Mouse (Mus musculus): ENCODE data around the gene Cldn6. TPM values are rescaled to one million over a fixed set of nuclear protein-coding genes. Genes with fewer than 3 reads are reported as not detected.

Cldn6 gene
- polyA plus RNA-seq, 1 experiment from 2014 or later, result 0.30 TPM

DNA sequence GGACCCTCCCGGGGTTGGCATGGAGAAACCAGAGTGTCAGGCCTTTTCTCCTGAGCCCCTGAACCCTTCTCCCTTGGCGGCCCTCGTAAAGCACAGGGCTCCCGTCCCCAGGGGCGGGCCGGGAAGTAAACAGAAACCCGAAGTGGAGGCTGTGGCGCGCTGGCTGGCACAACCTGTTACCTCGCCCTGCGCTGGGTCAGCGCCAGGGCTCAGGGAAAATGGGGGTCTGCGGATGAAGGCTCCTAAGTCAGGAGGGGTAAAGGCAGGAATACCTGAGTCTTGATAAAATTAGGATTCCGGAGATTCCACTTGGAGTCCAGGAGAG, 18.2 kb upstream of the Cldn6 start:
- Histone ChIP-seq H3K9me3 (replicated peaks) (no peaks in the 10 kb centered on the region), H3K27me3 (peaks cover 52% of the 10 kb centered on the region), H3K4me1 (peaks cover 3% of the 10 kb centered on the region; the same call in 1 of the 2 replicates), H3K4me2 (peak overlapping the region; percentile 7; the same call in 1 of the 2 replicates), H3K27ac (no peak overlapping the region), H3K36me3 (ENCODE audit: poor library complexity, severe bottlenecking) (no peaks in the 10 kb centered on the region), H3K9ac (no peak overlapping the region), H3K4me3 (no peak overlapping the region)
- ATAC-seq, result no peak
- 2% methylated on average over 14 of the region's 14 CpGs for WGBS

DNA sequence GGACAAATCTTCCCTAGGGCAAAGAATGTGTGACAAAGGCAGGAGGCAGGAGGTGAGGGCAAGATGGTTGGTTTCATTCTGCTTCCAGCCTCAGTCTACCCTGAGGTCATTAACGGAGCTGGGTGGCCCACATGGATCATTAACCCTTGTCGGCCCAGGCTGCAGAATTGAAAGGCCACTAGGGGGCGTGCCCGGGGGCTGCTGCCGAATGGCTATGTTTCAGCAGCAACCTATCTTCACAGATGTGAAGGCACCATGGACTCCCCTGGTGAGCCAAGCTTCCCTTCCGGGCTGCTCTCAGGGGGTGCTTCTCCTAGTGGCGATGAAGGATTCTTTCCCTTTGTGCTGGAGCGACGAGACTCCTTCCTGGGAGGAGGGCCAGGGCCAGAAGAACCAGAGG, 17.5 kb upstream of the Cldn6 start:
- no peak overlapping the region for H3K4me2 ChIP-seq
- H3K9ac ChIP-seq, result no peak overlapping the region
- peaks cover 3% of the 10 kb centered on the region; the same call in 1 of the 2 replicates for H3K4me1 ChIP-seq
- no peak overlapping the region for H3K4me3 ChIP-seq
- H3K27me3 ChIP-seq, result peaks cover 52% of the 10 kb centered on the region
- peaks cover 4% of the 10 kb centered on the region for H3K36me3 ChIP-seq (ENCODE audit: poor library complexity, severe bottlenecking)
- under 1% methylated on average over 9 of the region's 9 CpGs for whole genome bisulfite sequencing
- no peaks in the 10 kb centered on the region for H3K9me3 ChIP-seq (replicated peaks)
- ATAC-seq, result no peak
- no peak overlapping the region for H3K27ac ChIP-seq

DNA sequence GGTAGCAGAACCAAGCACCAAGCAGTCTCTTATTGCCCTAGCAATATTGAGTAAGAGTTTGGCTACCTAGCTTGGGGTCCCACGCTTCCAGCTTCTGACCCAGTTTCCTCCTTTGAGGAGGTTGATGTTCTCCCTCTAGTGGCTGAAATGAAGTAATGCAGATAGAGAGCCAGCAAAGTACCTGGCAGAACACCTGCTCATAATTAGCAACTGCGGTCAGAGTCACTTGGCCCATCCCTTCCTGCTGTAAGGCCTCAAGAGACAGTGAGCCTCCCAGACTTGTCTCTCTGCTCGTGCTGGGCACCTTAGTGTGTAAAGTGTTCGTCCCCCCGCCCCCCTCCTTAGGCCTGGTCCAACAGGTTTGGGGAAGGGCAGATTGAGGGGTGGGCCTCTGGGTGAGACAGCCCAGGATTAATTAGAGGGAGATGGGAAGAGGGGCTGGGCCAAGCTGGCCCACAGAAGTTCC, 14.5 kb upstream of the Cldn6 start:
- no peak overlapping the region for H3K4me3 ChIP-seq
- H3K36me3 ChIP-seq (ENCODE audit: poor library complexity, severe bottlenecking), result peaks cover 34% of the 10 kb centered on the region
- H3K27ac ChIP-seq, result no peak overlapping the region
- no peaks in the 10 kb centered on the region for H3K9me3 ChIP-seq (replicated peaks)
- peak; percentile 54 for ATAC-seq
- WGBS, result 10% methylated on average over 5 of the region's 5 CpGs
- H3K4me2 ChIP-seq, result no peak overlapping the region
- H3K4me1 ChIP-seq, result peaks cover 3% of the 10 kb centered on the region; the same call in 1 of the 2 replicates
- no peak overlapping the region for H3K9ac ChIP-seq
- H3K27me3 ChIP-seq, result peaks cover 41% of the 10 kb centered on the region

DNA sequence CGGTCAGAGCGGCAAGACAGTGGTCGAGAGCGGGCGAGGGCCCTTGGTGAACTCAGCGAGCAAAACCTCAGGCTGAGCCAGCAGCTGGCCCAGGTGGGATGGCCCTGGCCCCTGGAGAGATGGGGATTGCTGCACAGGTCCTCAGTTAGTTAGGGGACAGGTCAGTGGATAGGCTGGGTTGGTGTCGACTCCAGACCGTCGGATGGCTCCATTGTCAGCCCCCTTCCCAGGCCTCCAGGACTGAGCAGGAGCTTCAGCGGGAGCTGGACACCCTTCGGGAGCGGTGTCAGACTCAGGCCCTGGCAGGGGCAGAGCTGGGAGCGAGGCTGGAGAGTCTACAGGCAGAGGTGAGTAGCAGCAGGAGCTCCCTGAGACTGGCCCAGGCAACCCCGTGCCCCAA, 13.5 kb upstream of the Cldn6 start:
- no peaks in the 10 kb centered on the region for H3K4me1 ChIP-seq

DNA sequence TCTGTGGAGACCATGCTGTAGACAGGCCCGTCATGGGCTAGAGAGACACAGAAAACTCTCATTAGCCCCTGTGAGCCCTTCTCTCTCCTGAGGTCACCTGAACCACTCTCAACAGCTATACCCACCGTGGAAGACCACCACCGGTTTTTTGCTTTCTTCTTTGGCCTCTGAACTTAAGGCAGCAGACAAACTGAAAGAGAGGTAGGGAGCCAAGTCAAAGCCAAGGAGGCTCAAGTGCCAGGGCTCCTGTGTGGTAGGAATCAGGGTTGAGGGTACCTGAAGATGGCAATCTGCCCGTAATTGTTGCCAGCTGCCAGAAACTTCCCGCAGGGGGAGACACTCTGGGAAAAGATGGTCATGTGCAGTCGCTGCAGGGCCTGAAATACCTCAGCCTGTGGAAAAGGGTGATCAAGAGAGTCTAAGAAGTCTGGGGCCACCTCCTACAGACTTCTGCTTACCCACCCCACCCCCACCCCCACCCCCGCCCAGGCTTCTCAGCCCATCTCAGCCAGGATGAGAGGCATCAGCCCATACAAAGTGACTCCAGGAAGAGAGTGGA, 8.5 kb upstream of the Cldn6 start:
- Histone ChIP-seq H3K9ac (no peak overlapping the region), H3K4me2 (no peak overlapping the region), H3K27me3 (peaks cover 11% of the 10 kb centered on the region), H3K4me1 (peaks cover 23% of the 10 kb centered on the region), H3K27ac (no peak overlapping the region), H3K9me3 (replicated peaks) (no peaks in the 10 kb centered on the region), H3K36me3 (ENCODE audit: poor library complexity, severe bottlenecking) (peaks cover 44% of the 10 kb centered on the region), H3K4me3 (no peak overlapping the region)
- ATAC-seq, result no peak
- 88% methylated on average over 7 of the region's 7 CpGs for WGBS

More for the DNA sequence above, 13.5 kb upstream of the Cldn6 start:
- H3K9ac ChIP-seq, result no peak overlapping the region
- peaks cover 44% of the 10 kb centered on the region for H3K36me3 ChIP-seq (ENCODE audit: poor library complexity, severe bottlenecking)
- H3K27me3 ChIP-seq, result peaks cover 31% of the 10 kb centered on the region
- no peak overlapping the region for H3K4me3 ChIP-seq
- no peak overlapping the region for H3K27ac ChIP-seq
- ATAC-seq, result no peak; the same call in 1 of the 2 replicates
- H3K4me2 ChIP-seq, result no peak overlapping the region
- no peaks in the 10 kb centered on the region for H3K9me3 ChIP-seq (replicated peaks)
- WGBS, result 74% methylated on average over 14 of the region's 14 CpGs

DNA sequence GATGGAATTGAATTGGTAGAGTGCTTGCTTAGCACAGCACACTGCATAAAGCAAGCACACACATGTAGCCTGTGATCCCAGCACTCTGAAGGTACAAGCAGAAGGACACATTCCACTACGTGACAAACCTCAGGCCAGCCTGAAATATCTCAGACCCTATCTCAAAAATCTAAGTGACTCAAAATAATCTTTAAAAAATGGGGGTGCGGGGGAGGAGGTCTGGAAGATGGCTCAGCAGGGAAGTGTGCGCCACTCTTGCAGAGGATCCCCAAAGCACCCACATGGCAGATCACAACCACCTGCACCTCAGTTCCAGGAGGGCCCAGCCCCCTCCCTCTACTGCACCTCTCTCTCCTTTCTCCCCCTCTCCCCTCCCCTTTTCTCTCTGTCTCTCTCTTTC, 7.5 kb upstream of the Cldn6 start:
- no peaks in the 10 kb centered on the region for H3K9me3 ChIP-seq (replicated peaks)
- peaks cover 20% of the 10 kb centered on the region for H3K27me3 ChIP-seq
- H3K4me1 ChIP-seq, result peaks cover 32% of the 10 kb centered on the region
- H3K4me3 ChIP-seq, result no peak overlapping the region
- no peak overlapping the region for H3K9ac ChIP-seq
- H3K36me3 ChIP-seq (ENCODE audit: poor library complexity, severe bottlenecking), result peaks cover 40% of the 10 kb centered on the region
- no peak for ATAC-seq
- 98% methylated on average over 3 of the region's 3 CpGs for WGBS
- H3K4me2 ChIP-seq, result no peak overlapping the region
- H3K27ac ChIP-seq, result no peak overlapping the region

DNA sequence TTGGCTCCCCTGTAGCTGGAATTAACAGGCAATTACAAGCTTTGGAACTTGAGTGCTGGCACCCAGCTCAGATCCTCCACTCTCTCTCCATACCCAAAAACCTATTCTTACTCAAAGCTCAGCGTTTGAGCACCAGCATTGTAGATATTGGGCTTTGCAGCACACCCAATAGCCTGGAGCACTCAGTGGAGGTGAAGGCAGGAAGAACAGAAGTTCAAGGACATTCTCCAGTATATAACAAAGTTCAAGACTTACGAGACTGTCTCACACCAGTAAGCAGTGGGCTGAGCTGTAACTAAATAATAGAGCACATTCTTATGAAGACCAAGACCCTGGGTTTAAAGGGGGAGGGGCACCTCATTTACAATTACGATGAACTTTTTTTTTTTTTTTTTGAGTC, 6.3 kb upstream of the Cldn6 start:
- no peaks in the 10 kb centered on the region for H3K9me3 ChIP-seq (replicated peaks)
- no peak overlapping the region for H3K9ac ChIP-seq
- H3K4me2 ChIP-seq, result peak overlapping the region; percentile 67
- ATAC-seq, result no peak
- H3K27me3 ChIP-seq, result peaks cover 26% of the 10 kb centered on the region
- no peak overlapping the region for H3K27ac ChIP-seq
- peaks cover 42% of the 10 kb centered on the region for H3K4me1 ChIP-seq
- peak overlapping the region; percentile 64 for H3K4me3 ChIP-seq
- WGBS, result 64% methylated on average over 3 of the region's 3 CpGs
- peaks cover 28% of the 10 kb centered on the region for H3K36me3 ChIP-seq (ENCODE audit: poor library complexity, severe bottlenecking)

DNA sequence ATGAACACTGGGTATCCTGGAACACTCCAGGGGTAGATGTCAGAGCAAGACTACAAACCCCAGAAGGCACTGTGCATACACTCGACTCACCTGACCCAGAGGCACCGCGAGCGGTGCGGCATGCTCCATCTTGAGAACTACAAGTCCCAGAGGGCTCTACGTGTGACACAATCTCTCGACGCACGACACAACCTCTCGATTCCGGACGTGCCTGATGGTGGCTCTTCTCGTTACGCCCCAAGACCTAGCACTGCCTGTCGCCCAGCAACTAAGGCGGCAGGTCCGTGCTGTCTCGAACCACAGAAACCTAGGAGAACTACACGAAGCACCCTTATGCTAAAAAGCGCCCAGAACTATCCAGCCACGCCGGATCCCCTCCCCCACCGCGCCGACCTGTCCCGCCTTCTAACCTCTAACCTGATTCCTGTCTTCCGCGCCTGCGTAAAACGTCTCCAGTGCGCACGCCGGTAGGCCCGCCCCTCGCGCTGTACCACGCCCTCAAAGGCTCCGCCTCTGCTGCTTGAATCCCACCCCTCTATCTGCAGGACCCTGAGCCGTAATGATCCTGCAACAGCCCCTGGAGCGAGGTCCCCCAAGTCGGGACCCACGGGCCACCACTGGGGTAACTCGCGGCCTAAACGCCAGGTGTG, 5.5 kb upstream of the Cldn6 start, which contains the start of the genes Hcfc1r1 and Thoc6:
Gene Hcfc1r1 (plus strand): TSS at position 173 of the 650 bp plus-strand sequence.
Gene Thoc6 (minus strand): TSS at position 459 of the 650 bp plus-strand sequence.
- Histone ChIP-seq H3K4me1 (peaks cover 43% of the 10 kb centered on the region), H3K9me3 (replicated peaks) (no peaks in the 10 kb centered on the region), H3K9ac (peak within 1 kb of the TSS; percentile 66), H3K27me3 (peaks cover 32% of the 10 kb centered on the region), H3K4me3 (peak within 1 kb of the TSS; percentile 64), H3K27ac (0 out of 2 replicates have a peak within 1 kb of the TSS, but pooled peaks have one; percentile 38), H3K4me2 (peak within 1 kb of the TSS; percentile 67), H3K36me3 (ENCODE audit: poor library complexity, severe bottlenecking) (peaks cover 20% of the 10 kb centered on the region)
- ATAC-seq, result peak; percentile 96
- under 1% methylated on average over 45 of the region's 45 CpGs for WGBS

DNA sequence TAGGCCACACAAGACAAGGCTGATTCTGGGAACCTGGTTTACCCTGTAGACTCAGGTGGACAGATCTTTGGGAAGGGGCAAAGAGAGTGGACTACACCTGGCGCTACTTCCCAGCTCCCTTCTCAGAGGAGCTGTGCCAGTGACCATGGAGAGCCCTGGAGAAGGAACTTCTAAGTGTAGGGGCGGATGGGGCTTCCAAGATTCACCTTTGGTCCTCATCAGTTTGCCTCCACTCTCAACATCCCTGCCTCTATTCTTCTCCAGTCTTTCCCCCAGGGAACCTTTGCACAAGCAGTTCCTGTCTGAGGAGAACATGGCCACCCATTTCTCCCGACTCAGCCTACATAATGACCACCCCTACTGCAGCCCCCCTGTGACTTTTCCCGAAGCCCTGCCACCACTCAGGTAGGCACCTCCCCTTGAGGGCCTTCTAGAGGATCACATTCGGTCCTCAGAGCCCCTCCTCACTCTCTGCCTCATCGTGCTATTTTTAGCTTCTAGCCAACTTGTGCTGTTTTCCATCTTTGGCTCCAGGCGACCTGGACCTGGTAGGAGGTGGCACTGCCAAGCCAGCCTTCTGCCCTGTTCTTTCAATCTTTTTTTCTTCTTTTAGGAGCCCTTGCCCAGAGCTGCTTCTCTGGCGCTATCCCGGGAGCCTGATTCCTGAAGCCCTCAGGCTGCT, 4.6 kb upstream of the Cldn6 start:
- H3K4me2 ChIP-seq, result peak overlapping the region; percentile 67
- ATAC-seq, result no peak
- H3K4me1 ChIP-seq, result peaks cover 47% of the 10 kb centered on the region
- H3K36me3 ChIP-seq (ENCODE audit: poor library complexity, severe bottlenecking), result peaks cover 11% of the 10 kb centered on the region
- H3K27me3 ChIP-seq, result peaks cover 41% of the 10 kb centered on the region
- no peaks in the 10 kb centered on the region for H3K9me3 ChIP-seq (replicated peaks)
- H3K9ac ChIP-seq, result peak overlapping the region; percentile 66
- H3K4me3 ChIP-seq, result peak overlapping the region; percentile 64
- no peak overlapping the region for H3K27ac ChIP-seq
- WGBS, result 48% methylated on average over 9 of the region's 9 CpGs

DNA sequence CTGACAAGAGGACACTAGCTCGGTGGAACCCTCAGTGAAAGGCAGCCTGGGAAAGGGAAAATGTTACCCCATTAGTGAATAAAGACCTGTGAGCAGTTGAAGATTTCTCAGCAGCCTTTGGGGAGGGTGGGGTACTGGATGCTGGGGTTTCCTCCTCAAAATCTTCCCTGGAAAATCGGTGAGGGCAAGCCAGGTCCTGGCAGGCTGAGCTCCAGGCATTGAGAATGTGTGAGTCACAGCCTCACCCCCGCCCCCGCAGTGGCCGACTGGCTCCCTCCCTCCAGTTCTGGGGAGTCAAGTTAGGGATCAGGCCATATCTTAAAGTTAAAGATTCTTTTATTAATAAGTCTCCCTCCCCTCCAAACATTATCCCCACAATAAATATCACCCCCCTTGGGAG, 3.9 kb upstream of the Cldn6 start:
- H3K4me2 ChIP-seq, result peak overlapping the region; percentile 91
- no peak overlapping the region for H3K4me3 ChIP-seq

DNA sequence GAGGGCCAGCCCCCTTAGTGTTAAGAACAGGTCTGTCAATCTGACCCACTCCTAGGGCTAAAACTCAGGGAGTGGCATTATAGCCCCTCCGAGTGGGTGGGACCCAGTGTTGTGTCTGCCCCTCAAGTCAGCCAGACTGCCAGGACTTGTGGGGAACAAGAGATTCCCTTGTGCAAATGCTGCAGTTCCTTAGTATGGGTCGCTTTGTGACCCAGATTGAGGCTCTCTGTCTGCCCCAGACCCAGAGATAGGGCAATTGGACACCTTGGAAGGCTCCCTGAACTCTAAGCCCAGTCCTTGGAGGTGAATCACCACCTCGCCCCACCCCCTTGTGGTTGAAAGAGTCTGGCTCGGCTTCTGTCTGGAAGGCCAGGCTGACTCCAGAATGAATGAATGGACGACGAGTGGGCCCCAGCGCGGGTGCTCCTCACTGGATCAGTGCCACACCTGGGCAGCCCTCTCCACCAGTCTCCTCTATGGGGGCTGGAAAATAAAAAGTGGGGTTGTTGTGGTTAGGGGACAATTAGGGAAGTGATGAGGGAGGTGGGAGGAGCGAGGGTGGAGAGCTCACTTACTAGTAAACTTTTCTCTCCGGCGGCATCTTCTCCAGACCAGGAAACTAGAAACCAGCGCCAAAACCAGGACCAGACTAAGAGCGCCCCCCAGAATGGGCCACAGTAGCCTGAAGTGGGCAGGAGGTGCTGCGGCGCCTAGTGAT, 3.3 kb upstream of the Cldn6 start:
- no peak overlapping the region for H3K27ac ChIP-seq
- no peak for ATAC-seq
- H3K4me2 ChIP-seq, result peak overlapping the region; percentile 91
- H3K9ac ChIP-seq, result 0 out of 2 replicates have a peak overlapping the region, but pooled peaks have one; percentile 69
- peak overlapping the region; percentile 49 for H3K4me3 ChIP-seq
- 13% methylated on average over 15 of the region's 15 CpGs for WGBS
- H3K27me3 ChIP-seq, result peaks cover 54% of the 10 kb centered on the region
- H3K4me1 ChIP-seq, result peaks cover 49% of the 10 kb centered on the region
- no peaks in the 10 kb centered on the region for H3K9me3 ChIP-seq (replicated peaks)
- no peaks in the 10 kb centered on the region for H3K36me3 ChIP-seq (ENCODE audit: poor library complexity, severe bottlenecking)

More for the DNA sequence above, 3.9 kb upstream of the Cldn6 start:
- no peak overlapping the region for H3K27ac ChIP-seq
- H3K27me3 ChIP-seq, result peaks cover 48% of the 10 kb centered on the region
- no peaks in the 10 kb centered on the region for H3K9me3 ChIP-seq (replicated peaks)
- peaks cover 49% of the 10 kb centered on the region for H3K4me1 ChIP-seq
- no peak overlapping the region for H3K9ac ChIP-seq
- ATAC-seq, result no peak
- peaks cover 4% of the 10 kb centered on the region for H3K36me3 ChIP-seq (ENCODE audit: poor library complexity, severe bottlenecking)
- 55% methylated on average over 5 of the region's 5 CpGs for WGBS
